Mouse (Mus musculus) myocyte (in vitro differentiated cells): ENCODE measurements around the gene Plxna2. TPM values are rescaled to one million over a fixed set of nuclear protein-coding genes. Genes with fewer than 3 reads are reported as not detected.

Experiments
- H3K27me3 ChIP-seq: one replicate; pipeline ENCODE4 v1.6.1; 2011; ENCODE audit not compliant: control insufficient read depth, insufficient read depth, insufficient read length
- H3K36me3 ChIP-seq: one replicate; pipeline ENCODE4 v1.6.1; 2011; ENCODE audit not compliant: control insufficient read depth, insufficient read depth
- H3K4me2 ChIP-seq: one replicate; pipeline ENCODE4 v1.6.1; 2011; ENCODE audit warnings: low read depth, control low read depth
- H3K4me3 ChIP-seq: one replicate; pipeline ENCODE4 v1.5.1; 2011; ENCODE audit warnings: mild to moderate bottlenecking, control low read depth, moderate library complexity
- H3K79me2 ChIP-seq: one replicate; pipeline ENCODE4 v1.6.1; 2011; ENCODE audit not compliant: control insufficient read depth, insufficient read depth
- H3ac ChIP-seq: one replicate; pipeline ENCODE4 v1.6.1; 2011; ENCODE audit not compliant: control insufficient read depth, insufficient read length
- CEBPB ChIP-seq: IDR thresholded peaks from 2 replicates; pipeline ENCODE4 v1.6.1; 2011; ENCODE audit warnings: mild to moderate bottlenecking, moderate library complexity; ENCODE audit not compliant: poor library complexity, insufficient read depth, severe bottlenecking
- E2F4 ChIP-seq: IDR thresholded peaks from one replicate; pipeline ENCODE4 v1.6.1; 2011; ENCODE audit warnings: mild to moderate bottlenecking, control low read depth, moderate library complexity; ENCODE audit not compliant: insufficient read depth
- MAX ChIP-seq: IDR thresholded peaks from one replicate; pipeline ENCODE4 v1.6.1; 2011; ENCODE audit warnings: low read depth, mild to moderate bottlenecking, control low read depth
- MYOD1 ChIP-seq, 3 experiments: IDR thresholded peaks; one replicate each; pipeline ENCODE4 v1.6.1; 2011; ENCODE audit warnings: control low read depth in 2 of 3, low read depth in 2 of 3, mild to moderate bottlenecking in 2 of 3, moderate library complexity in 1 of 3; ENCODE audit not compliant: insufficient read length in 2 of 3, control insufficient read depth in 1 of 3
- MYOG ChIP-seq, 3 experiments: IDR thresholded peaks; one replicate each; pipeline ENCODE4 v1.6.1; 2011; ENCODE audit warnings: control low read depth in 2 of 3, low read depth in 2 of 3, mild to moderate bottlenecking in 2 of 3; ENCODE audit not compliant: insufficient read length in 2 of 3, control insufficient read depth in 1 of 3, insufficient read depth in 1 of 3
- POLR2A ChIP-seq: IDR thresholded peaks from one replicate; pipeline ENCODE4 v1.6.1; 2011; ENCODE audit warnings: low read depth, mild to moderate bottlenecking, control low read depth, moderate library complexity; ENCODE audit not compliant: insufficient read length
- POLR2AphosphoS2 ChIP-seq: IDR thresholded peaks from one replicate; pipeline ENCODE4 v1.6.1; 2011; ENCODE audit warnings: low read depth, control low read depth; ENCODE audit not compliant: insufficient read length
- REST ChIP-seq: IDR thresholded peaks from one replicate; pipeline ENCODE4 v1.6.1; 2011; ENCODE audit warnings: mild to moderate bottlenecking, control low read depth, moderate library complexity; ENCODE audit not compliant: insufficient read depth, insufficient read length
- SRF ChIP-seq: IDR thresholded peaks from one replicate; pipeline ENCODE4 v1.6.1; 2011; ENCODE audit warnings: low read depth; ENCODE audit not compliant: control insufficient read depth, insufficient read length
- TCF12 ChIP-seq: IDR thresholded peaks from one replicate; pipeline ENCODE4 v1.6.1; 2011; ENCODE audit warnings: mild to moderate bottlenecking, control low read depth; ENCODE audit not compliant: poor library complexity, insufficient read depth, severe bottlenecking
- TCF3 ChIP-seq: IDR thresholded peaks from one replicate; pipeline ENCODE4 v1.6.1; 2011; ENCODE audit warnings: low read depth, control low read depth; ENCODE audit not compliant: insufficient read length
- USF1 ChIP-seq: IDR thresholded peaks from one replicate; pipeline ENCODE4 v1.6.1; 2011; ENCODE audit warnings: low read depth, mild to moderate bottlenecking, control low read depth, moderate library complexity
- polyA plus RNA-seq: library from polyadenylated mRNA; unstranded; fragments of >200 nt; fragmentation: generic; extraction: Trizol; gene quantifications from one replicate; pipeline ENCODE4 v1.2.1, GENCODE M21; 2012; ENCODE audit warnings: missing spikeins

Gene Plxna2
- polyA plus RNA-seq, 1 experiment = 3.6 TPM

- Histone ChIP-seq H3K4me2 (no peak overlapping the region), H3K36me3 (peaks cover 7% of the 10 kb centered on the region), H3ac (no peak overlapping the region), H3K27me3 (no peaks in the 10 kb centered on the region), H3K4me3 (no peak overlapping the region), H3K79me2 (no peaks in the 10 kb centered on the region)
- TF ChIP-seq TCF12 (no peak), USF1 (no peak), CEBPB (no peak), POLR2AphosphoS2 (no peak), TCF3 (no peak)
Observed at GRCm38 (mm10) chr1:194774754-194775153, 156.7 kb downstream of the Plxna2 start.

- TF ChIP-seq CEBPB (no peak), MYOD1 (IDR thresholded peaks at IDR 0.05; ENCODE audit: control insufficient read depth in 1 of 3, insufficient read length in 2 of 3, low read depth in 2 of 3) (no peak), POLR2A (no peak), MAX (no peak), E2F4 (no peak), USF1 (no peak), TCF3 (no peak), POLR2AphosphoS2 (no peak), SRF (no peak), MYOG (IDR thresholded peaks at IDR 0.05; ENCODE audit: control insufficient read depth in 1 of 3, insufficient read depth in 1 of 3, insufficient read length in 2 of 3, low read depth in 2 of 3) (no peak), REST (no peak), TCF12 (no peak)
Observed at GRCm38 (mm10) chr1:194775656-194776374, 157.8 kb downstream of the Plxna2 start.

GRCm38 (mm10) chr1:194776510-194777244, 158.7 kb downstream of the Plxna2 start:
- Histone ChIP-seq H3K36me3 (peaks cover 7% of the 10 kb centered on the region), H3K4me3 (no peak overlapping the region), H3K4me2 (no peak overlapping the region), H3K79me2 (no peaks in the 10 kb centered on the region), H3ac (no peak overlapping the region), H3K27me3 (no peaks in the 10 kb centered on the region)
- TF ChIP-seq POLR2A = no peak
- no peak for TF ChIP-seq USF1
- TF ChIP-seq MYOD1 (IDR thresholded peaks at IDR 0.05; ENCODE audit: control insufficient read depth in 1 of 3, insufficient read length in 2 of 3, low read depth in 2 of 3) = no peak
- no peak for TF ChIP-seq MYOG (IDR thresholded peaks at IDR 0.05; ENCODE audit: control insufficient read depth in 1 of 3, insufficient read depth in 1 of 3, insufficient read length in 2 of 3, low read depth in 2 of 3)
- no peak for TF ChIP-seq MAX
- no peak for TF ChIP-seq SRF
- TF ChIP-seq REST = no peak
- no peak for TF ChIP-seq TCF12
- no peak for TF ChIP-seq E2F4
- TF ChIP-seq POLR2AphosphoS2 = no peak
- no peak for TF ChIP-seq CEBPB
- no peak for TF ChIP-seq TCF3

More at GRCm38 (mm10) chr1:194775656-194776374, 157.8 kb downstream of the Plxna2 start:
- H3K4me2 ChIP-seq = no peak overlapping the region
- H3K79me2 ChIP-seq = no peaks in the 10 kb centered on the region
- H3K4me3 ChIP-seq = no peak overlapping the region
- no peak overlapping the region for H3ac ChIP-seq
- no peaks in the 10 kb centered on the region for H3K27me3 ChIP-seq
- peaks cover 7% of the 10 kb centered on the region for H3K36me3 ChIP-seq

GRCm38 (mm10) chr1:194777608-194778007, 159.6 kb downstream of the Plxna2 start:
- H3K27me3 ChIP-seq = no peaks in the 10 kb centered on the region
- peaks cover 8% of the 10 kb centered on the region for H3K36me3 ChIP-seq
- H3K79me2 ChIP-seq = no peaks in the 10 kb centered on the region

GRCm38 (mm10) chr1:194780392-194780791, 162.4 kb downstream of the Plxna2 start:
- H3K4me2 ChIP-seq = no peak overlapping the region
- no peaks in the 10 kb centered on the region for H3K79me2 ChIP-seq
- peaks cover 9% of the 10 kb centered on the region for H3K36me3 ChIP-seq
- no peak for TF ChIP-seq MYOD1 (IDR thresholded peaks at IDR 0.05; ENCODE audit: control insufficient read depth in 1 of 3, insufficient read length in 2 of 3, low read depth in 2 of 3)
- TF ChIP-seq E2F4 = no peak
- no peak for TF ChIP-seq MAX
- no peak for TF ChIP-seq TCF12
- no peak for TF ChIP-seq TCF3
- no peak for TF ChIP-seq MYOG (IDR thresholded peaks at IDR 0.05; ENCODE audit: control insufficient read depth in 1 of 3, insufficient read depth in 1 of 3, insufficient read length in 2 of 3, low read depth in 2 of 3)
- TF ChIP-seq USF1 = no peak
- no peak for TF ChIP-seq POLR2AphosphoS2
- TF ChIP-seq REST = no peak
- TF ChIP-seq CEBPB = no peak
- TF ChIP-seq POLR2A = no peak
- no peak for TF ChIP-seq SRF
- no peak overlapping the region for H3K4me3 ChIP-seq
- H3K27me3 ChIP-seq = no peaks in the 10 kb centered on the region
- H3ac ChIP-seq = no peak overlapping the region

More at GRCm38 (mm10) chr1:194777608-194778007, 159.6 kb downstream of the Plxna2 start:
- H3K4me2 ChIP-seq = no peak overlapping the region
- no peak for TF ChIP-seq REST
- no peak for TF ChIP-seq TCF3
- no peak for TF ChIP-seq POLR2AphosphoS2
- TF ChIP-seq SRF = no peak
- no peak overlapping the region for H3ac ChIP-seq
- H3K4me3 ChIP-seq = no peak overlapping the region
